Mouse (Mus musculus) induced T-regulatory cell, adult 2 months (primary cell): ENCODE data around the gene Sln.

Experiments used
- DNase-seq: peaks from one replicate; pipeline ENCODE4 v3.0.0-alpha.2; 2012; ENCODE audit warnings: low read depth

Sln gene

GRCm38 (mm10) chr9:53849864-53850263 lies at the start of gene Sln:
Gene Sln, plus strand, starts transcription at chr9:53850164.
- DNase-seq, result no peak

GRCm38 (mm10) chr9:53802921-53803320 lies 47.0 kb upstream of the Sln start:
- DNase-seq, result peak; percentile 44

GRCm38 (mm10) chr9:53806496-53807086 lies 43.4 kb upstream of the Sln start:
- DNase-seq, result peak; percentile 57

- no peak for DNase-seq
Observed at GRCm38 (mm10) chr9:53813418-53813817, 36.5 kb upstream of the Sln start.

DNA sequence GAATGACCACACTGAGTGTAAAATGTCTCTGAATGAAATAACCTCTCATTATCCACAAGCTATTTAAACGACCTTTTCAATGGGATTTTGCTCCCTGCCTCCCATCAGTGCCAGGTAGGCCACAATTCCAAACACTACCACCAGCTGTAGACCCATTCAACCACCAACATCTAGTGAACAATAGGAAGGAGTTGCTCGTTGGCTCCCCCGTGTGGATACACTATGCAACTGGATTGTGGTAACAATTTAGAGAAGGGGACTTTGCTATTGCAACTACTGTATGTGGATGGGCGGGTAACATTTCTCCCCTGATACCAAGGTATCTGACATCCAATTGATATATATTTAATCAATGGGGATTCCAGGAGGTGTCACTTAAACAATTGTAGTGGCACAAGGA lies 31.2 kb upstream of the Sln start:
- peak; percentile 78 for DNase-seq

GRCm38 (mm10) chr9:53825318-53825717 lies 24.6 kb upstream of the Sln start:
- DNase-seq, result peak; percentile 65

- DNase-seq, result peak; percentile 73
Observed at GRCm38 (mm10) chr9:53829081-53829865, 20.7 kb upstream of the Sln start.

DNA sequence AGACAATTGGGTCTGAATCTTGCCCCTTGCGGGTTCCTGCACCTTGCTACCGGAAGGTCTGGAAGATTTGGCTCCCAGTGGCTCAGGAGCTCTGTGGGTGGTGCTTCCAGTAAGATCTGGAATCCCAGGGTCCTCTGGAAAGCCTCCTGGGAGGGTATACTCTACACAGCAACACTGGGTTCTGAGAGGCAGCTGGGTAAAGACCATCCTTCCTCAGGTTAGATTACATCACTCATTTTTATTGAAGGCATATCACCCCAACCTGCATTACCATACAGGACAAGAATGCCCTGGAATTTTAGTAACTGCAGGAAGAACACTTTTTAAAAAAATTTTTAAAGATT lies 20.1 kb upstream of the Sln start:
- no peak for DNase-seq

GRCm38 (mm10) chr9:53835039-53835438 lies 14.9 kb upstream of the Sln start:
- no peak for DNase-seq

- no peak for DNase-seq
Observed at GRCm38 (mm10) chr9:53835976-53836375, 14.0 kb upstream of the Sln start.

GRCm38 (mm10) chr9:53838816-53839215 lies 11.1 kb upstream of the Sln start:
- no peak for DNase-seq

DNA sequence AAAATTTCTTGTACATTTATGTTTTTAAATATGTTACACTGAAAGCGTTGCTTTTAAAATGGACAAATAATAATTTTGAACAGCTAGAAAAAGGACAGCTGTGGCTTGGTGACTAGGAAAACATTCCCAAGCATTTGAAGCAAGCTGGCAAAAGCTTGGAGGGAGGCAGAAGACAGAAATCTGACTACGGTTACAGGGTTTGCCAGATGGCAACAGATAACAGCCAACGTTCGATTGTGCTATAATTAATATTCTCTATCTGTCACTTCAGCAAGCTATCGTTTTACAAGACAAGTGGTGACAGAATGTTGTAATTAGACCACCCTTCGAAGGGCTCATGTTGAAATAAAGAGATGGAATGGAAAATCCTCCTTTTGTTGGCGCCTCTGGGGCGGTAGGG lies 1.4 kb upstream of the Sln start:
- DNase-seq, result no peak

GRCm38 (mm10) chr9:53852158-53852557 lies 2.2 kb downstream of the Sln start:
- DNase-seq, result no peak

DNA sequence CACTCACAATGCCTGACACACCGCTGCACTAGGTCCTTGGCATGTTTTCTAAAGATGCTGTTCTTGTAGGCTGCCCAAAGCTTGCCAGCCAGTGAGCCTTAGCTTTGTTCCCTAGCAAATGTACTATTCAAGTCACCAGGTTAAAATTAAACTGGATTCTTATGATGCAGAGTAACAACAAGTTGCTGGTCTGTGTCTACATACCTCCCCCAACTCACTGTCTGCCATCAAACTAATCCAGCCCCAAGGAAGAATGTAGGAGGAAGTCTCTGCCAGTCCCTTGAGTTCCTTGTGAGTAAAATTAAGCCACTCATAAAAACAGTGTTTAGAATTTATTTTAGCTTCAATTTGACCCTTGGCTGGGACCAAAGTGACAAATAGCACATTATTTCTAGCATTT lies 3.7 kb downstream of the Sln start:
- DNase-seq, result no peak

DNA sequence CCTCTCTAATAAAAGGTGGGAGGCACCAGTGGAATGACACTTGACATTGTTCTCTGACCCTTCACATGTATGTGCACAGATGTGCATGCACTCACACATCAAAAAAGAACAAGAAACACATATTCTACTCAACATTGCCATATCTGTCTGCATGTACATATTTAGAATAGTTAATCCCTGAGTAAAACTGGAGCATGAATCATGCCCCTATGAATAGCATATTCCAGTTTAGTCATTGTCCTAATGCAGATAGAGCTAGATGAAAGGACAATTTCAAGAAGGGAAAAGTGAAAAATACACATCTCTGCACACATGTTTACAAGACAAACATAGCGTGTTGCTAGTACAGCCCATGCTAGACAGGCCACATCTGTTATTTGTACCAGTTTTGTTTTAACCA lies 4.6 kb downstream of the Sln start:
- DNase-seq, result no peak

DNA sequence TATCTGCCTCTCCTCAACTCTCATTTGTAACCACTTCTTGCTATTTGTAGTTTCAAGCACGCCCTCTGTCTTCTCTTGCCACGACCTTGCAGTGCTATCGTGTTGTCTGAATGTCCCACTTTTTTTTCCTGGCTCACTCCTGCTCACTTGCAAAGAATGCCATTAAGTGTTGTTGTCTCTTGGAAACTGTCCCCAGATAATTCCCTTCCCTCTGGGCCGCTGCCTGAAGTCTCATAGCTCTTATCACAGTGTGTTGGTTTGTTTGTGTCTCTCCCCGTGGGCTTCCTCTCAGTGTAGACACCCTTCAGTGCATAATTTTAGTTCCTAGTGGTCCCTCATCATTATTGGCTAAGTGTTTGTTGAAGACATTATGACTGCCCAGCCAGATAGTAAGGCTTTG lies 7.9 kb downstream of the Sln start:
- no peak for DNase-seq

GRCm38 (mm10) chr9:53873239-53873638 lies 23.3 kb downstream of the Sln start:
- no peak for DNase-seq

GRCm38 (mm10) chr9:53877423-53877822 lies 27.5 kb downstream of the Sln start:
- DNase-seq, result no peak

GRCm38 (mm10) chr9:53883588-53884280 lies 33.8 kb downstream of the Sln start:
- no peak for DNase-seq

GRCm38 (mm10) chr9:53890075-53890474 lies 40.1 kb downstream of the Sln start:
- peak; percentile 10 for DNase-seq

- no peak for DNase-seq
Observed at GRCm38 (mm10) chr9:53895827-53896226, 45.9 kb downstream of the Sln start.

DNA sequence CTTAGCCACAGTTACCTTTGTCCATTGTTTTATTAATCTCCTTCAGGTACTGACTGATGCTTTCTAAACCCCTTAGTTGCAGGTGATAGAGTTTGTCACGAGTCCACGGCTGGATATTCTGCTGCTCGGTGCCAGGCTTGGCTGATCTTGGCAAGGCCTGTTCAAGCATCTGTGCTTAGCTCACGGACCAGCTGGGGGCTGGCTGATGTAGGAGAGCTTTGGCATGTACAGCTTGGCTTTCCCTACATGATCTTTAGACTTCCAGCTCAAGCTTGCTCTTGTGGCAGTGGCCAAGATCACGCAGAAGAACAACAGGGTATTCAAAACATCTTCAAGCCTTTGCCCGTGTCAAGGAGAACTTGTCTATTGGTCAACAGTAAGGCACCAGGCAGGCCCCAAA lies 49.9 kb downstream of the Sln start:
- DNase-seq, result no peak

DNA sequence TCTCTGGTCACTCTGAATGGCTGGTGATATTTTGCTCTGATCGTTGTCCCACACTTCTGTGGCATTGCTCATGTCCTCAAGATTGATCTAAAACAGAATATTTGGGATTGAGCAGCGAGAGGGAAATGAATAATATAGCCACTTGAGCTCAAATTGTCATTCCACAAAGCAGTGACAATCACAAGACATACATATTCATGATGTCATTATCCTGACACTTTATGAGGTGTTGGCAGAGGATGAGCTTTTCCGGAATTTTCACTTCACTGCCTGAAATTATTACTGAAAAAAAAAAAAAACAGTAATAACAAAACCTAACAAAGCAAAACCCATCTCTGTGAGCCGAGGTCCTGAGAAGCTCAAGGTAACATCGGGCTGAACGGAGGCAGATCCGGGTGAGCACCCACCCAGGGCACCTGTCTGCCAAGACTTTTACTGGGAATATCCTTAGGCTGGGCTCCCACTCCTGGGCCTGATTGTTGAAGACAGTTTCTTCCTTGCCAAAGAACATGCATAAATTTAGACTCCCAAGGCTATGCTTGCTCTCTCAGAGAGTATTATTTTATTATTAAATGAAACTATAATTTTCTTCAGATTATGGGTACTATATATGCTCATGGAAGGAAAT lies 53.4 kb downstream of the Sln start:
- no peak for DNase-seq
